Mouse (Mus musculus) left cerebral cortex, adult 11 months (tissue): ENCODE data around the gene Cdhr4.

ENCODE experiments used
- DNase-seq: peaks from one replicate; pipeline ENCODE4 v3.0.0; 2022; ENCODE audit warnings: low spot score

The Cdhr4 gene

GRCm38 (mm10) chr9:107975399-107976386 is 16.6 kb upstream of the Cdhr4 start, which contains the start of gene Uba7:
Gene Uba7 (plus strand): TSS chr9:107975505.
- no peak for DNase-seq

GRCm38 (mm10) chr9:107978815-107979214 is 13.5 kb upstream of the Cdhr4 start:
- no peak for DNase-seq

- DNase-seq: no peak
Observed at GRCm38 (mm10) chr9:107981684-107982605, 10.4 kb upstream of the Cdhr4 start.

- no peak for DNase-seq
Observed at GRCm38 (mm10) chr9:107982681-107983346, 9.5 kb upstream of the Cdhr4 start, which contains the start of gene Gm20661. Gene Gm20661 (plus strand): TSS chr9:107983058.

GRCm38 (mm10) chr9:107983421-107983890 is 8.8 kb upstream of the Cdhr4 start:
- DNase-seq: no peak

GRCm38 (mm10) chr9:107984052-107984753 is 8.1 kb upstream of the Cdhr4 start:
- DNase-seq: no peak

- no peak for DNase-seq
Observed at GRCm38 (mm10) chr9:107984754-107985055, 7.6 kb upstream of the Cdhr4 start.

GRCm38 (mm10) chr9:107985131-107986119 is 6.9 kb upstream of the Cdhr4 start, which contains the start of gene Inka1:
Gene Inka1 (minus strand): TSS chr9:107985879.
- peak; percentile 67 for DNase-seq

GRCm38 (mm10) chr9:107986376-107986775 is 5.9 kb upstream of the Cdhr4 start:
- DNase-seq: peak; percentile 62

- DNase-seq: no peak
Observed at GRCm38 (mm10) chr9:107987950-107988349, 4.3 kb upstream of the Cdhr4 start.

GRCm38 (mm10) chr9:107993013-107993412 is 716 bp downstream of the Cdhr4 start:
- no peak for DNase-seq

GRCm38 (mm10) chr9:107994464-107994863 is 2.2 kb downstream of the Cdhr4 start:
- no peak for DNase-seq

- DNase-seq: no peak
Observed at GRCm38 (mm10) chr9:107995513-107995912, 3.2 kb downstream of the Cdhr4 start.

- DNase-seq: no peak
Observed at GRCm38 (mm10) chr9:107996049-107996448, 3.8 kb downstream of the Cdhr4 start, which contains the start of gene Gm20662. Gene Gm20662 (plus strand): TSS chr9:107996349.

- DNase-seq: peak; percentile 100
Observed at GRCm38 (mm10) chr9:108001922-108002770, 9.8 kb downstream of the Cdhr4 start, which contains the start of gene Ip6k1. Gene Ip6k1 (plus strand): TSS chr9:108002501.

GRCm38 (mm10) chr9:108002778-108003530 is 10.7 kb downstream of the Cdhr4 start:
- DNase-seq: no peak

GRCm38 (mm10) chr9:108003531-108003890 is 11.2 kb downstream of the Cdhr4 start:
- DNase-seq: no peak

GRCm38 (mm10) chr9:108008041-108008440 is 15.7 kb downstream of the Cdhr4 start:
- DNase-seq: no peak
